31 mouse cellular contexts compared by ENCODE assay signal in the genomic region with DNA sequence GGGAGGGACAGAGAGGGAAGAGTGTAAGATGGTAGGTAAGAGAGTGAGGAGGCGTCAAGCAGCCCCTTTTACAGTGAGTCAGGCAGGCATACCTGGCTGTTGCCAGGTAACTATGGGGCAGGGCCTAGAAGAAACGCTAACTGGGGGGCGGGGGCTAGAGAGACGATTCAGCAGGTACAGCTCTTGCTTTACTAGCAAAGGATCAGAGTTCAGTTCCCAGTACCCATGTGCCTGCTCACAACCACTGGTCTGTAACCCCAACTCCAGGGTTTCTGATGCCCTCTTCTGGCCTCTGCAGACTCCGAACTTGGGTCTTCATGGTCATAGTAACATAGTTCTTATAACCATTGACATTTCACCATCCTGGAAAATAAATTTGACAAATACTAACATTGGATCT. TPM values are rescaled to one million over a fixed set of nuclear protein-coding genes. Genes with fewer than 3 reads are reported as not detected.
DNase-seq lines count a peak whose midpoint lies in the region; ATAC-seq and TF ChIP-seq lines count a peak whose summit lies in the region.
"Had no signal": no experiment of that assay in that cellular context is flagged by ENCODE, and none has a peak within 500 bp of the region (broad histone marks: within the 10 kb centered on the region; RNA-seq: fewer than 3 reads in every experiment).

No protein-coding gene starts in this region.

- no peak overlapping the region for H3K27ac ChIP-seq in ES-Bruce4 (ENCODE audit: insufficient read depth, low read length)
- H3K27ac ChIP-seq: embryonic facial prominence, embryonic 15.5 days; hindbrain, embryonic 10.5 days; hindbrain, postnatal 0 days; left cerebral cortex, adult 2 months; limb, embryonic 15.5 days; neural tube, embryonic 15.5 days; stomach, postnatal 0 days had no signal

- no peak for ATAC-seq in megakaryocyte-erythroid progenitor cell, adult 5-6 weeks (replicated peaks; ENCODE audit: low FRiP score, low TSS enrichment, poor library complexity, severe bottlenecking)
- ATAC-seq: CD4-positive, CD25-positive, alpha-beta regulatory T cell, adult 4 months; forebrain, embryonic 14.5 days; hindbrain, postnatal 0 days had no signal

- DNase-seq in kidney, adult 9 months, result peak; percentile 54
- no peak for DNase-seq in kidney, postnatal 10 days
- peak; percentile 51 for DNase-seq in ZHBTc4 (ENCODE audit: low read depth, low spot score)
- DNase-seq in kidney, postnatal 25 days, result peak; percentile 47 to 76
- no peak for DNase-seq in heart, postnatal 4 days
- DNase-seq: adrenal gland, postnatal 25 days; cerebellum, adult 9-11 months; gastrocnemius, postnatal 14 days; heart, adult 11 months; lung, postnatal 10 days; right cerebral cortex, postnatal 14 days had no signal

- TF ChIP-seq EP300 in ES-Bruce4 (IDR thresholded peaks at IDR 0.05; ENCODE audit: insufficient read depth, low read depth, low read length), result no peak

- no peak for TF ChIP-seq POLR2A in ES-Bruce4 (IDR thresholded peaks at IDR 0.05; ENCODE audit: insufficient read depth, low read length)

- H3K27me3 ChIP-seq in ES-Bruce4 (ENCODE audit: control insufficient read depth, insufficient read depth, low read length, poor library complexity, severe bottlenecking), result no peaks in the 10 kb centered on the region
- H3K27me3 ChIP-seq: embryonic facial prominence, embryonic 15.5 days; limb, embryonic 15.5 days had no signal

- H3K9ac ChIP-seq in ES-Bruce4 (ENCODE audit: low read depth, poor library complexity, severe bottlenecking), result no peak overlapping the region
- H3K9ac ChIP-seq: embryonic facial prominence, embryonic 15.5 days; limb, embryonic 15.5 days; neural tube, embryonic 15.5 days had no signal

- TF ChIP-seq CTCF in ES-Bruce4 (IDR thresholded peaks at IDR 0.05; ENCODE audit: low read depth, low read length), result peak; percentile 30

- no peak overlapping the region for H3K4me3 ChIP-seq in ES-Bruce4 (ENCODE audit: low read depth, low read length)
- H3K4me3 ChIP-seq: embryonic facial prominence, embryonic 15.5 days; hindbrain, embryonic 10.5 days; left cerebral cortex, adult 2 months; limb, embryonic 15.5 days; neural tube, embryonic 15.5 days had no signal

- H3K4me1 ChIP-seq in ES-Bruce4 (ENCODE audit: control insufficient read depth, insufficient read depth, low read length), result no peaks in the 10 kb centered on the region

- no peaks in the 10 kb centered on the region for H3K9me3 ChIP-seq in ES-Bruce4 (replicated peaks; ENCODE audit: control insufficient read depth, insufficient read depth, low read length, poor library complexity, severe bottlenecking)
- H3K9me3 ChIP-seq: embryonic facial prominence, embryonic 15.5 days; hindbrain, embryonic 10.5 days; limb, embryonic 15.5 days; neural tube, embryonic 15.5 days had no signal

- H3K36me3 ChIP-seq in ES-Bruce4 (ENCODE audit: control insufficient read depth, insufficient read depth, low read length, poor library complexity, severe bottlenecking), result no peaks in the 10 kb centered on the region
- H3K36me3 ChIP-seq: embryonic facial prominence, embryonic 15.5 days; hindbrain, embryonic 10.5 days; limb, embryonic 15.5 days; neural tube, embryonic 15.5 days had no signal

RNA-seq across cellular contexts. Expression of a gene that starts 1.3 kb away (rescaled TPM):
- polyA plus RNA-seq in ES-Bruce4 (2011; ENCODE audit: insufficient read depth, insufficient read length, low read depth, missing spikeins), result 7.9 and 8.0 TPM in 2 replicates
- 1 to 10 TPM; 2.7 to 2.8 TPM for total RNA-seq in heart, postnatal 4 days (2021)
- not detected in 2 replicates for total RNA-seq in megakaryocyte-erythroid progenitor cell, adult 5-6 weeks (2014; fragmentation: Nextera tagmentation)
- total RNA-seq in megakaryocyte-erythroid progenitor cell, adult 5-6 weeks (2017), result 0.84 TPM in 1 of 2 replicates, not detected in the other
- polyA plus RNA-seq: CD4-positive, CD25-positive, alpha-beta regulatory T cell, adult 4 months had no signal

RNA-seq across cellular contexts. Expression of a gene that starts 27.8 kb away (rescaled TPM):
- polyA plus RNA-seq in ES-Bruce4 (2011; ENCODE audit: insufficient read depth, insufficient read length, low read depth, missing spikeins), result not detected in 2 replicates
- total RNA-seq in heart, postnatal 4 days (2021), result not detected
- total RNA-seq in megakaryocyte-erythroid progenitor cell, adult 5-6 weeks (2014; fragmentation: Nextera tagmentation), result not detected in 2 replicates
- total RNA-seq in megakaryocyte-erythroid progenitor cell, adult 5-6 weeks (2017), result not detected in 2 replicates
- total RNA-seq: adrenal gland, postnatal 25 days; common myeloid progenitor, adult 5-6 weeks; gastrocnemius, postnatal 14 days; hindbrain, postnatal 0 days; layer of hippocampus, postnatal 10 days; left cerebral cortex, adult 2 months; left cerebral cortex, postnatal 36 days had no signal
- polyA plus RNA-seq: brain, embryonic 14.5 days; CD4-positive, CD25-positive, alpha-beta regulatory T cell, adult 4 months; embryonic facial prominence, embryonic 15.5 days; forebrain, embryonic 14.5 days; heart, embryonic 11.5 days; heart, postnatal 0 days; hindbrain, embryonic 10.5 days; hindbrain, postnatal 0 days; liver, embryonic 16.5 days; midbrain, embryonic 11.5 days; stomach, postnatal 0 days; thymus, postnatal 0 days had no signal

RNA-seq across cellular contexts. Expression of a gene that starts 32.0 kb away (rescaled TPM):
- polyA plus RNA-seq in ES-Bruce4 (2011; ENCODE audit: insufficient read depth, insufficient read length, low read depth, missing spikeins), result 8.1 and 8.6 TPM in 2 replicates
- total RNA-seq in heart, postnatal 4 days (2021), result 10 to 100 TPM in 1 of 2 experiments, 1 to 10 TPM in 1; 7.3 to 10.3 TPM
- total RNA-seq in megakaryocyte-erythroid progenitor cell, adult 5-6 weeks (2014; fragmentation: Nextera tagmentation), result 2.3 and 3.0 TPM in 2 replicates
- 0.99 and 2.7 TPM in 2 replicates for total RNA-seq in megakaryocyte-erythroid progenitor cell, adult 5-6 weeks (2017)

Comparison
In these comparisons a context has a peak if more than half of its experiments do, and no peak if none do; other contexts are left out.
1. DNase-seq: peak in kidney, adult 9 months (single experiment), ZHBTc4 (single experiment) and kidney, postnatal 25 days (2 of 2); none in kidney, postnatal 10 days (single experiment) and heart, postnatal 4 days (single experiment).